Mouse (Mus musculus) limb, embryonic 14.5 days (tissue): Measurements from ENCODE around the gene Stx3. TPM values are rescaled to one million over a fixed set of nuclear protein-coding genes. Genes with fewer than 3 reads are reported as not detected.

Experiments
- ATAC-seq: fragments of 200-750 bp; cut with Nextera tagmentation; 2 replicates; pipeline ENCODE4 v1.8.0; 2017; ENCODE audit warnings: low read depth, moderate number of reproducible peaks, moderate TSS enrichment; ENCODE audit not compliant: low FRiP score
- DNase-seq: peaks from one replicate; pipeline ENCODE4 v3.0.0-alpha.2; 2015; ENCODE audit warnings: low spot score
- H3K27ac ChIP-seq: fragments of 300-500 bp; sonication (generic); replicated peaks from 2 replicates; pipeline ENCODE4 v1.5.1; 2014; ENCODE audit warnings: low read depth, mild to moderate bottlenecking, low read length, moderate library complexity, mixed read lengths
- H3K27me3 ChIP-seq: fragments of 300-500 bp; sonication (generic); 2 replicates; pipeline ENCODE4 v1.6.1; 2014; ENCODE audit warnings: low read length, mixed read lengths; ENCODE audit not compliant: control insufficient read depth, insufficient read depth
- H3K36me3 ChIP-seq: fragments of 300-500 bp; sonication (generic); 2 replicates; pipeline ENCODE4 v1.6.1; 2014; ENCODE audit warnings: mild to moderate bottlenecking, low read length, moderate library complexity, mixed read lengths; ENCODE audit not compliant: control insufficient read depth, insufficient read depth
- H3K4me1 ChIP-seq: fragments of 300-500 bp; sonication (generic); 2 replicates; pipeline ENCODE4 v1.6.1; 2014; ENCODE audit warnings: antibody characterized with exemption, low read length, mixed read lengths; ENCODE audit not compliant: control insufficient read depth, insufficient read depth
- H3K4me2 ChIP-seq: fragments of 300-500 bp; sonication (generic); replicated peaks from 2 replicates; pipeline ENCODE4 v1.6.1; 2014; ENCODE audit warnings: low read depth, mild to moderate bottlenecking, low read length, moderate library complexity; ENCODE audit not compliant: severe bottlenecking
- H3K4me3 ChIP-seq: fragments of 300-500 bp; sonication (generic); replicated peaks from 2 replicates; pipeline ENCODE4 v1.5.1; 2014; ENCODE audit warnings: low read length
- H3K9ac ChIP-seq: fragments of 300-500 bp; sonication (generic); 2 replicates; pipeline ENCODE4 v1.6.1; 2014; ENCODE audit warnings: mild to moderate bottlenecking, low read depth, low read length, moderate library complexity; ENCODE audit not compliant: severe bottlenecking
- H3K9me3 ChIP-seq: fragments of 300-500 bp; sonication (generic); 2 replicates; pipeline ENCODE4 v1.6.1; 2016; ENCODE audit warnings: low read length; ENCODE audit not compliant: control insufficient read depth
- POLR2A ChIP-seq: fragments of 200-500 bp; IDR thresholded peaks from 2 replicates; pipeline ENCODE4 v1.8.0; 2012; ENCODE audit warnings: inconsistent platforms, mild to moderate bottlenecking, moderate library complexity, borderline replicate concordance; ENCODE audit not compliant: insufficient read depth, insufficient read length; ENCODE audit errors: extremely low read depth
- WGBS: fragments of 180-500 bp; shearing (Covaris S2); extraction: QIAGEN DNeasy Blood & Tissue Kit; methylation state at CpG from one replicate; pipeline ENCODE4 v1.1.7; 2014; 5-methylcytosine and 5-hydroxymethylcytosine counted together
- polyA plus RNA-seq, 2 experiments: library from polyadenylated mRNA; depleted of rRNA in 1 of 2; stranded (reverse) in 1 of 2; unstranded in 1 of 2; fragments of >200 nt; fragmentation: Nextera tagmentation in 1 of 2; extraction: Ambion mirVana in 1 of 2; gene quantifications; 2 replicates each; pipeline versions ENCODE4 v1.2.1 to v1.2.3; 2012 to 2014

The Stx3 gene
- polyA plus RNA-seq, 2 experiments: 5.2 to 6.7 TPM

- no peaks in the 10 kb centered on the region; the same call in 1 of the 2 replicates for H3K4me1 ChIP-seq
- H3K27ac ChIP-seq: no peak overlapping the region
- peak overlapping the region; percentile 93 for H3K4me2 ChIP-seq
- peak overlapping the region; percentile 58 for H3K4me3 ChIP-seq
- no peaks in the 10 kb centered on the region for H3K36me3 ChIP-seq
- DNase-seq (peak; percentile 71), ATAC-seq (peak; percentile 61; the same call in 1 of the 2 replicates)
- no peak overlapping the region for H3K9ac ChIP-seq
- no peak for TF ChIP-seq POLR2A
- H3K9me3 ChIP-seq: no peaks in the 10 kb centered on the region
- under 1% methylated on average over 15 of the region's 15 CpGs for WGBS
- H3K27me3 ChIP-seq: peaks cover 52% of the 10 kb centered on the region
Measured at GRCm38 (mm10) chr19:11819800-11820199, 597 bp upstream of the Stx3 start.

GRCm38 (mm10) chr19:11818199-11819142 lies 732 bp downstream of the Stx3 start:
- H3K27me3 ChIP-seq: peaks cover 52% of the 10 kb centered on the region
- H3K4me2 ChIP-seq: peak overlapping the region; percentile 93
- H3K27ac ChIP-seq: no peak overlapping the region
- H3K9me3 ChIP-seq: no peaks in the 10 kb centered on the region
- no peaks in the 10 kb centered on the region; the same call in 1 of the 2 replicates for H3K4me1 ChIP-seq
- H3K36me3 ChIP-seq: no peaks in the 10 kb centered on the region
- DNase-seq (peak; percentile 9), ATAC-seq (peak; percentile 54; the same call in 1 of the 2 replicates)
- peak overlapping the region; percentile 58 for H3K4me3 ChIP-seq
- no peak for TF ChIP-seq POLR2A
- peak overlapping the region; percentile 69 for H3K9ac ChIP-seq
- WGBS: under 1% methylated on average over 43 of the region's 83 CpGs

GRCm38 (mm10) chr19:11817586-11817985 lies 1.6 kb downstream of the Stx3 start:
- Histone ChIP-seq H3K9ac (no peak overlapping the region), H3K36me3 (no peaks in the 10 kb centered on the region), H3K4me1 (no peaks in the 10 kb centered on the region; the same call in 1 of the 2 replicates), H3K4me3 (peak overlapping the region; percentile 58), H3K27me3 (peaks cover 52% of the 10 kb centered on the region), H3K9me3 (no peaks in the 10 kb centered on the region), H3K4me2 (peak overlapping the region; percentile 93; the same call in 1 of the 2 replicates), H3K27ac (no peak overlapping the region)
- ATAC-seq: no peak
- TF ChIP-seq POLR2A: no peak
- 12% methylated on average over 5 of the region's 5 CpGs for WGBS
- no peak for DNase-seq

GRCm38 (mm10) chr19:11816706-11817105 lies 2.5 kb downstream of the Stx3 start:
- TF ChIP-seq POLR2A: no peak
- H3K9me3 ChIP-seq: no peaks in the 10 kb centered on the region
- no peak overlapping the region for H3K27ac ChIP-seq
- ATAC-seq (no peak), DNase-seq (no peak)
- no peaks in the 10 kb centered on the region for H3K36me3 ChIP-seq
- H3K27me3 ChIP-seq: peaks cover 52% of the 10 kb centered on the region
- no peak overlapping the region for H3K4me2 ChIP-seq
- H3K4me1 ChIP-seq: no peaks in the 10 kb centered on the region; the same call in 1 of the 2 replicates
- WGBS: 26% methylated on average over 6 of the region's 6 CpGs
- H3K9ac ChIP-seq: no peak overlapping the region
- no peak overlapping the region for H3K4me3 ChIP-seq

GRCm38 (mm10) chr19:11814742-11815333 lies 4.4 kb downstream of the Stx3 start:
- H3K9ac ChIP-seq: no peak overlapping the region
- no peaks in the 10 kb centered on the region for H3K9me3 ChIP-seq
- no peak overlapping the region for H3K4me3 ChIP-seq
- H3K4me2 ChIP-seq: no peak overlapping the region
- no peaks in the 10 kb centered on the region; the same call in 1 of the 2 replicates for H3K4me1 ChIP-seq
- no peaks in the 10 kb centered on the region for H3K36me3 ChIP-seq
- DNase-seq: no peak
- 75% methylated on average over 6 of the region's 6 CpGs for WGBS
- peaks cover 42% of the 10 kb centered on the region for H3K27me3 ChIP-seq
- TF ChIP-seq POLR2A: no peak
- H3K27ac ChIP-seq: no peak overlapping the region
- no peak for ATAC-seq
